Mouse (Mus musculus) neural tube, embryonic 14.5 days (tissue): ENCODE measurements at regions not wholly inside any gene's neighbourhood (a gene's known extent, or its start where the extent isn't known, plus 50 kb on each side); places are given as distances from the start of the nearest gene placed in this dataset.

Experiments
- ATAC-seq: fragments of 200-750 bp; cut with Nextera tagmentation; 2 replicates; pipeline ENCODE4 v1.8.0; 2017; ENCODE audit warnings: low read depth, mild to moderate bottlenecking, moderate TSS enrichment, moderate library complexity
- H3K27ac ChIP-seq: fragments of 300-500 bp; sonication (generic); 2 replicates; pipeline ENCODE4 v1.5.1; 2014; ENCODE audit warnings: low read depth, mild to moderate bottlenecking, control low read depth, low read length, moderate library complexity, mixed read lengths
- H3K27me3 ChIP-seq: fragments of 300-500 bp; sonication (generic); 2 replicates; pipeline ENCODE4 v1.6.1; 2014; ENCODE audit warnings: low read length; ENCODE audit not compliant: control insufficient read depth, insufficient read depth
- H3K36me3 ChIP-seq: fragments of 300-500 bp; sonication (generic); 2 replicates; pipeline ENCODE4 v1.6.1; 2014; ENCODE audit warnings: low read length, mixed read lengths; ENCODE audit not compliant: control insufficient read depth, insufficient read depth
- H3K4me1 ChIP-seq: fragments of 300-500 bp; sonication (generic); 2 replicates; pipeline ENCODE4 v1.6.1; 2014; ENCODE audit warnings: low read length; ENCODE audit not compliant: control insufficient read depth, insufficient read depth
- H3K4me2 ChIP-seq: fragments of 300-500 bp; sonication (generic); 2 replicates; pipeline ENCODE4 v1.6.1; 2014; ENCODE audit warnings: mild to moderate bottlenecking, low read depth, low read length, control low read depth
- H3K4me3 ChIP-seq: fragments of 300-500 bp; sonication (generic); 2 replicates; pipeline ENCODE4 v1.5.1; 2014; ENCODE audit warnings: low read depth, low read length, control low read depth, mixed read lengths
- H3K9ac ChIP-seq: fragments of 300-500 bp; sonication (generic); replicated peaks from 2 replicates; pipeline ENCODE4 v1.6.1; 2014; ENCODE audit warnings: low read depth, mild to moderate bottlenecking, control low read depth, low read length, mixed read lengths
- H3K9me3 ChIP-seq: fragments of 300-500 bp; sonication (generic); 2 replicates; pipeline ENCODE4 v1.6.1; 2016; ENCODE audit warnings: low read length; ENCODE audit not compliant: control insufficient read depth
- WGBS: fragments of 180-500 bp; shearing (Covaris S2); extraction: QIAGEN DNeasy Blood & Tissue Kit; methylation state at CpG from one replicate; pipeline ENCODE4 v1.1.7; 2014; 5-methylcytosine and 5-hydroxymethylcytosine counted together

- H3K9ac ChIP-seq: no peak overlapping the region
- no peak overlapping the region for H3K27ac ChIP-seq
- no peak for ATAC-seq
- H3K4me1 ChIP-seq: no peaks in the 10 kb centered on the region
- no peak overlapping the region for H3K4me2 ChIP-seq
- no peaks in the 10 kb centered on the region for H3K36me3 ChIP-seq
- WGBS: 76% methylated on average over 11 of the region's 11 CpGs
- no peaks in the 10 kb centered on the region for H3K27me3 ChIP-seq
- no peak overlapping the region for H3K4me3 ChIP-seq
- no peaks in the 10 kb centered on the region for H3K9me3 ChIP-seq
These were observed 77.2 kb upstream of the Rapgef5 start for GRCm38 (mm10) chr12:117439015-117439605.

GRCm38 (mm10) chr12:117444247-117444989, 71.9 kb upstream of the Rapgef5 start:
- WGBS: 84% methylated on average over 4 of the region's 4 CpGs
- ATAC-seq: no peak

GRCm38 (mm10) chr12:117447223-117447622, 69.1 kb upstream of the Rapgef5 start:
- H3K9me3 ChIP-seq: no peaks in the 10 kb centered on the region
- peak overlapping the region; percentile 18; the same call in 1 of the 2 replicates for H3K4me2 ChIP-seq
- H3K4me1 ChIP-seq: no peaks in the 10 kb centered on the region
- H3K27ac ChIP-seq: no peak overlapping the region
- H3K36me3 ChIP-seq: no peaks in the 10 kb centered on the region
- no peak overlapping the region for H3K9ac ChIP-seq
- no peaks in the 10 kb centered on the region for H3K27me3 ChIP-seq
- ATAC-seq: no peak
- 18% methylated on average over 10 of the region's 10 CpGs for WGBS
- no peak overlapping the region for H3K4me3 ChIP-seq

More at GRCm38 (mm10) chr12:117444247-117444989, 71.9 kb upstream of the Rapgef5 start:
- H3K27ac ChIP-seq: no peak overlapping the region
- no peaks in the 10 kb centered on the region for H3K27me3 ChIP-seq
- H3K9me3 ChIP-seq: no peaks in the 10 kb centered on the region
- H3K4me3 ChIP-seq: no peak overlapping the region
- H3K36me3 ChIP-seq: no peaks in the 10 kb centered on the region
- H3K4me1 ChIP-seq: no peaks in the 10 kb centered on the region
- H3K4me2 ChIP-seq: no peak overlapping the region
- H3K9ac ChIP-seq: no peak overlapping the region

GRCm38 (mm10) chr12:117447843-117448728, 68.2 kb upstream of the Rapgef5 start:
- H3K4me2 ChIP-seq: no peak overlapping the region
- H3K9me3 ChIP-seq: no peaks in the 10 kb centered on the region
- no peaks in the 10 kb centered on the region for H3K4me1 ChIP-seq
- H3K36me3 ChIP-seq: no peaks in the 10 kb centered on the region
- H3K9ac ChIP-seq: no peak overlapping the region
- no peaks in the 10 kb centered on the region for H3K27me3 ChIP-seq
- no peak overlapping the region for H3K4me3 ChIP-seq
- no peak for ATAC-seq
- no peak overlapping the region for H3K27ac ChIP-seq
- 64% methylated on average over 19 of the region's 19 CpGs for WGBS

- 84% methylated on average over 2 of the region's 2 CpGs for WGBS
- ATAC-seq: no peak
- H3K9ac ChIP-seq: no peak overlapping the region
These were observed 67.2 kb upstream of the Rapgef5 start for GRCm38 (mm10) chr12:117449080-117449479.

GRCm38 (mm10) chr12:117450106-117450505, 66.2 kb upstream of the Rapgef5 start:
- Histone ChIP-seq H3K9me3 (no peaks in the 10 kb centered on the region), H3K9ac (no peak overlapping the region), H3K27ac (no peak overlapping the region), H3K4me1 (no peaks in the 10 kb centered on the region), H3K4me2 (no peak overlapping the region), H3K4me3 (no peak overlapping the region), H3K36me3 (no peaks in the 10 kb centered on the region), H3K27me3 (no peaks in the 10 kb centered on the region)
- no peak for ATAC-seq

More at GRCm38 (mm10) chr12:117449080-117449479, 67.2 kb upstream of the Rapgef5 start:
- Histone ChIP-seq H3K36me3 (no peaks in the 10 kb centered on the region), H3K9me3 (no peaks in the 10 kb centered on the region), H3K4me1 (no peaks in the 10 kb centered on the region), H3K4me3 (no peak overlapping the region), H3K27ac (no peak overlapping the region), H3K27me3 (no peaks in the 10 kb centered on the region), H3K4me2 (no peak overlapping the region)

GRCm38 (mm10) chr12:117450871-117451270, 65.4 kb upstream of the Rapgef5 start:
- H3K4me3 ChIP-seq: no peak overlapping the region
- no peak overlapping the region for H3K4me2 ChIP-seq
- H3K4me1 ChIP-seq: no peaks in the 10 kb centered on the region
- H3K9ac ChIP-seq: no peak overlapping the region
- ATAC-seq: no peak
- WGBS: 76% methylated on average over 3 of the region's 3 CpGs
- H3K9me3 ChIP-seq: no peaks in the 10 kb centered on the region
- H3K27ac ChIP-seq: no peak overlapping the region
- no peaks in the 10 kb centered on the region for H3K36me3 ChIP-seq
- no peaks in the 10 kb centered on the region for H3K27me3 ChIP-seq

GRCm38 (mm10) chr12:117451441-117451840, 64.8 kb upstream of the Rapgef5 start:
- no peaks in the 10 kb centered on the region for H3K9me3 ChIP-seq

GRCm38 (mm10) chr12:117455800-117456199, 60.5 kb upstream of the Rapgef5 start:
- no peak overlapping the region for H3K4me2 ChIP-seq
- no peaks in the 10 kb centered on the region for H3K9me3 ChIP-seq
- 86% methylated on average over 7 of the region's 7 CpGs for WGBS
- no peak overlapping the region for H3K4me3 ChIP-seq
- H3K27ac ChIP-seq: no peak overlapping the region
- H3K9ac ChIP-seq: no peak overlapping the region
- no peak for ATAC-seq
- H3K36me3 ChIP-seq: no peaks in the 10 kb centered on the region
- H3K27me3 ChIP-seq: no peaks in the 10 kb centered on the region
- H3K4me1 ChIP-seq: no peaks in the 10 kb centered on the region

More at GRCm38 (mm10) chr12:117451441-117451840, 64.8 kb upstream of the Rapgef5 start:
- Histone ChIP-seq H3K27me3 (no peaks in the 10 kb centered on the region), H3K9ac (no peak overlapping the region), H3K4me2 (no peak overlapping the region), H3K4me1 (no peaks in the 10 kb centered on the region), H3K27ac (no peak overlapping the region), H3K36me3 (no peaks in the 10 kb centered on the region), H3K4me3 (no peak overlapping the region)
- 68% methylated on average over 4 of the region's 4 CpGs for WGBS
- ATAC-seq: no peak
